Mouse (Mus musculus) adrenal gland, adult (tissue): ENCODE results near the gene 4933415A04Rik.
A peak's percentile ranks its signal among the peaks of the same experiment; 100 is the strongest.

Experiments used
- DNase-seq, 2 experiments: peaks; one replicate each; pipeline ENCODE4 v3.0.0; 2022 to 2023; ENCODE audit warnings: low spot score in 1 of 2; ENCODE audit not compliant: inconsistent age in 2 of 2

The 4933415A04Rik gene

GRCm38 (mm10) chr11:43586324-43587090 is at the start of gene 4933415A04Rik:
4933415A04Rik (plus strand) TSS chr11:43587040.
- DNase-seq = peak; percentile 55 to 89

GRCm38 (mm10) chr11:43537074-43537473 is 49.8 kb upstream of the 4933415A04Rik start:
- DNase-seq = no peak

- no peak for DNase-seq
Measured at GRCm38 (mm10) chr11:43539863-43540262, 47.0 kb upstream of the 4933415A04Rik start.

- peak in 1 of 2 experiments; percentile 31 for DNase-seq
Measured at GRCm38 (mm10) chr11:43543711-43544466, 43.0 kb upstream of the 4933415A04Rik start.

DNA sequence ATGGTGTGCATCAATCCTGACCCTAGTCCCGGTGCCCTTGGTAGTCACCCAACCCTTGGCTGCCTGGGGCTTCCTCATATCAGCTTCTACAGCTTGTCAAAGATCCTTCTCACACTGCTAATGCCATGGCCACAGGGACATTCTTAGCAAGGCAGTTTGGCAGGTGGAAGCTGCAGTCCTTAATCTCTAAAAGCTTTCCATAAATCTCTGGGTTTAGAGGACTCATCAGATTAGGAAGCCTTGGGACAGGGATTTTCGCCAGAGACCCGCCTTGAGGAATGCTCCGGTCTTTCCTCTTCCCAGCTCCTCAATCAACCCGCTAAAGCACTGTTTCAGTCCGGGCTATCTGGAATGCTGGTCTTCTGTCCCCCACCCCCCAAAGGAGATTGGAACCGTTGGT is 42.0 kb upstream of the 4933415A04Rik start:
- DNase-seq = peak; percentile 21 to 72

DNA sequence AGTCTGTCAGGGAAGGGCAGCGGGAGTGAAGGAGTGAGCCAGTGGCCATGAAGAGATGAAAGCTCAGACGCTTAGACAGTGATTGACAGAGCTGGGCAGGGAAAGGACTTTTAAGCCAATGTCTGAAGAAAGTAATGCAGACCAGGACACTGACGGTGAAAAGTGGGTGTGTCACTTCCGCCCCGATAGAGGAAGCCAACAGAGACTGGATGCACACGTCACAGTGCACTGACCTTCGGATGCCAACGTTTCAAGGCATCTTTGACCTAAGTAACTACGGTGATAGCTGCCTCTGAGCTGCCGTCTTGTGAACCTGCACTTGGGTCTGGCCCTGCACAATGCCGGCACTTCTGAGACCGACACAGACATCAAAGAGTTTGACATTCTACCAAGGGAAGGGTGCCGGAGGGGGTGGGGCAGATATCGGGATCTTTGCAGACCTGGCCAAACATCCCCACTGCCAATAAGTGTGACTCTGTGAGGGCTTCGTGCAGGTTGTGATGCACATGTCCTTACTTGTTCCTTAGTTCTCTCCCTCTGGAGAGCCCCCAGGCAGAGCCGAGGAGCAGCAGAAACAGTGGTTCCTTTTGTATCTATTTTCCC is 40.9 kb upstream of the 4933415A04Rik start:
- peak; percentile 46 to 73 for DNase-seq

DNA sequence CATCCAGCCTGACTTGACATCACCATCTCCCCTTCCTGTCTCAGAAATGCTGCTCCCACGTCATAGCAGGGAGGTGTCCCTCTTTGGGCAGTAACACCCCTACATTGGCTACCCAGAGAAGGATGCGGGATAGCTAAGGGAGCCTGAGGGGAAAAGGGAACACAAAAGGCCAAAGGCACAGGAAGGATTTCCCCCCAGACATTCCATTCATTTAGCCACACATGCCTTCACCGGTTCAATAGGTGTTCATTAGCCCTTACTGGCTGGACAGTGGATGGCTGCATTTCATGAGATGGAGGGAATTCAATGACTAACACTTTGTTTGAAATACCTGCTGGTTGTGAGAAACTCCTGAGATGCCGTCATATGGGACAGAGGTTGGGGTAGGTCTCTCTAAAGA is 40.2 kb upstream of the 4933415A04Rik start:
- DNase-seq = no peak

DNA sequence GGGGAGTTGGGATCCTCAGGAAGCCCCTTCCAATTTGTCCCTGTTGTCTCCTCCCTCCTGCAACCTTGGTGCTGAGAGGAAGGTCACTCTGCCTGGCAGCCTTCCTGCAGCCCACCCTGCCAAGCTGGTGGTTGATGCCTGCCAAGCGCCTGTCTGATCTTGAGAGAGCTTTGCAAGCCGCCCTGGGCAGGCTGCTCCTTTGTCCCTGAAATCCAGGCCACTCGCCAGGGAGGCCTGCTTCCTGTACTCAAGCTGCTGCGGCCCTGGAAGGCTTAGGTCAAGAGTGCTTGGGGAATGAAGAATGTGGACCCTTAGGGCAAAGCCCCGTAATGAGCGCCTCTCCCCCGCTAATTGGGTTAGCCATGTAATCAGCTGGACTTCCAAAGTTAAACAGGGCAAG is 38.7 kb upstream of the 4933415A04Rik start:
- DNase-seq = peak; percentile 73 to 87

GRCm38 (mm10) chr11:43548657-43549435 is 38.0 kb upstream of the 4933415A04Rik start:
- peak in 1 of 2 experiments; percentile 68 for DNase-seq

DNA sequence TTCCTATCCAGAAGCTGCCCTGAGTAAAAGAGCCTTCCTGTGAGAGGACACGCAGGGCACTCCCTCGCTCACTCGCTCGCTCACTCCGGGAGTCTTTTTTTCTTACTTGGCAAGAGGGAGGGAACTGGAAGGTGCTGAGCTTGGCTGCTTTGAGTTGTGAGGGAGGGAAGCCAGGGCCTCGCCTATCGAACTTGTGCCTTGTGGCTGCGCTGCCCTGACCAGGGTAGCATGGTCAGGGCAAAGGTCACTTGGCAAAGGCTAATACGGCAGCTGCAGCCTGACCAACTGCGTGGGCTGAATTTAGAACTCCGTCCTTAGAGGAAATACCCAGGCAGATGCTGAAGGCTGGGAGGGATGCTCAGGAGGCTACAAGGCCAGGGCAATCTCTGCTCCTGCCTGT is 37.1 kb upstream of the 4933415A04Rik start:
- DNase-seq = peak; percentile 29 to 71

- peak in 1 of 2 experiments; percentile 44 for DNase-seq
Measured at GRCm38 (mm10) chr11:43551756-43552155, 35.1 kb upstream of the 4933415A04Rik start.

- no peak for DNase-seq
Measured at GRCm38 (mm10) chr11:43552675-43553074, 34.2 kb upstream of the 4933415A04Rik start.

- DNase-seq = peak; percentile 32 to 64
Measured at GRCm38 (mm10) chr11:43556538-43556937, 30.3 kb upstream of the 4933415A04Rik start.

- DNase-seq = no peak
Measured at GRCm38 (mm10) chr11:43559515-43560292, 27.1 kb upstream of the 4933415A04Rik start.

- no peak for DNase-seq
Measured at GRCm38 (mm10) chr11:43563654-43564244, 23.1 kb upstream of the 4933415A04Rik start.

DNA sequence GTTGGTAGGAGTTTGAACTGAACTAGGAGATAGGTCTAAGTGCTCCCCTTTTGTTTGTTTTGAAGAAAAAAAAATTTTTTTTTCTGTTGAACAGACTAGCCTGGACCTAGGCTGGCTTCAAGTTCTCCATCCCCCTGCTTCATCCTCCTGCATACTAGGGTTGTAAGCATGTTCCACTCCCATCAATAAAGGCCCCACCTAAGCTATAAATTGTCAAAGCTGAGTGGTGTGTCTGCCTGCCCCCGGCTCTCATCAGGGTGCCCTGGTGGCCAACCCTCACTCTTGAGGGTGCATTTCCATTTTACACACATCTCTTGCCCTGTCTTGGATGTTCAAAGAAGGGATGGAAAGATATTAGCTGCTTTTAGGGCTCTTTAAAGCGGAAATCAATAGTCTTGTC is 21.4 kb upstream of the 4933415A04Rik start:
- DNase-seq = no peak

GRCm38 (mm10) chr11:43565852-43566251 is 21.0 kb upstream of the 4933415A04Rik start:
- DNase-seq = no peak

DNA sequence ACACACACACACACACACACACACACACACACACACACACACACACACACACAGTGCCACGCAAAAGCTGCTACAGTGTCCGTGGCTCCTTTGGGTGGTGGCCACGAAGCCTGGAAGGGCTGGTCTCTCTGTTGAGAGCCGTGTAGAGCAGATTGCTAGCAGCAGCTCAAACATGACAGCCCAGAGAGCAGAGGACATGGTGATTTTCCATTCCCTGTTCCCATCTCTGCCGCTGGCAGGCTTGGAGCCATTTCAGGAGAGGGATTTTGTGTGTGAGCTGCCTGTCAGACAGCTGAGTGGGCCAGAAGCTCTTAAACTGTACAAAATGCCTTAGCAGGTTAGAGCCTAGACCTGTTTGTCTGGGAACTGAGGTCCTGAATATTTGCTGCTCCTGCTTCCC is 20.1 kb upstream of the 4933415A04Rik start:
- DNase-seq = no peak

DNA sequence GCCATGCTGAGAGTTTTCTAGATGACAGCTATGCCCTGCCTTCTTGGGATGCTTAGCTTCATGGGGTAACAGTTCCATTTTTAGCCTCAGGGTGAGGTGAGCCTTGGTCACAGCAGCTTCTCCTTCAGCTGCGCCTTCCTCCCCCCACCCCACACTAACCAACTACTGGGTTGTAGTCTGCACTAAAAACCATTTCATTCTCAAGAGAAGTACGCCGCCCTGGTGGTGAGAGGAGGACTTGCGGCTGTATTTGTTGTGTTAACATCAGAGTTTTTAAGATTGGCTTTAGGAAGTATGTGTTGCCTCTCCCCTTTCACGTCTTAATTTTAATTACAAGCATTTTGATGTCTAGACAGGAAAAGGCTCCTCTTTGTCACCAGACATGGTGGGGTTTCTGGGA is 18.6 kb upstream of the 4933415A04Rik start:
- DNase-seq = peak in 1 of 2 experiments; percentile 71

DNA sequence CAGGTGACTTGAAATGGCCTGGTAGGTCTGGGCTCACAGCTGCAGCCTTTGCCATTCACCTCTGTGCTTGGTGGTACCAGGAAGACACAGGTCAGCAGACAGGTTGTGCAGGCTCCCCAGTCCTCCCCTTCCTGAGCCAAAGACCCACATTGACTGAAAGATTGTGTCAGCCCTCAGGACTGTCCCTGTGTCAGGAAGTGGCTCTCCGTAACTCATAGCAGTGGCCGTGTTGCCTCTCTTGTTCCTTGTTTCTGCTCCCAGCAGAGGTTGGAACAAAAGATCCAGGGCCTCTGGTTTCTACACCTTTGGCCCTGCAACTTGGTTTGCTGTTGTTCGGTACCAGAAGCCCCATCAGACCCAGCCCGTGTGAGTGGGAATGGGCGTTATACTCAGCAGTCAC is 17.7 kb upstream of the 4933415A04Rik start:
- no peak for DNase-seq
